Mouse (Mus musculus): Measurements from ENCODE around the gene Ucp1.
A peak's percentile ranks its signal among the peaks of the same experiment; 100 is the strongest.

The Ucp1 gene

DNA sequence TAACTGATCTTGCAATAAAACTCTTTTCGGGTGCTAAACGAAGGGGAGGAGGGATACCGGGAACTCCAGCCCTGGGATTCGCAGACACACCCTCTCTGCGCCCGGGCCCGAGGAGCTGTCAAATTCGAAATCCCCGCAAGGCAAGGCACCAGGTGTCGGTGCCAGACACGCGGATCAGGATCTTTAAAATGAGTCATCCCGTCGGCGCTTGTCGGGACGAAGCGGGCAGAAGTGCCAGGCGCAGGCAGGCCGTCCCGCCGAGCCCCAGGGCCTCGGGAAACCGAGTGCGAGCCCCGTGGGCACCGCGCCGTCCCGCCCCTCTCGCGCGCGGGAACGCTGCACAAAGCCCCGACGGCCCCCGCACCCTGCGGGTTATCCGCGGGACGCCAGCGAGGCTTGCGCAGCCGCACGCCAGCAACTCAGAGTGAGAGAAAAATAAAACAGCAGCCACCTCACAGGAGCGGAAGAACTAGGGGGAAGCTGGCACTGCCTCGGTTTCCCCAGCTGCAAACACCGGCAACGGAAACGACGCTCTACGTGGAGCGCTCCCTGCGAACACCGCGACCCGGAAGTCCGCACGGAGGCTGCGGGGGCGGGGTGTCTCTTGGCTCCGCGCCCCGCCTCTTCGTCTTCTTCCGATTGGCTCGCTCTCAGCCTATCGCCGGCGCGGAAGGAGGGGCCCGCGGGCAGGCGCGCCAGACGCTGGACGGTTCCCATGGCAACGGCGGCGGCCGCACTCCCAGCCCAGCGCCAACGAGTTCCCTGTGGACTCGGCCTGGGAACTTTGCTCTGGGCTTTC, 41.9 kb downstream of the Ucp1 start, which contains the start of gene Elmod2:
Elmod2 (minus strand) TSS at position 588 of the 799 bp plus-strand sequence.
- DNase-seq: peak; percentile 95 to 98

DNA sequence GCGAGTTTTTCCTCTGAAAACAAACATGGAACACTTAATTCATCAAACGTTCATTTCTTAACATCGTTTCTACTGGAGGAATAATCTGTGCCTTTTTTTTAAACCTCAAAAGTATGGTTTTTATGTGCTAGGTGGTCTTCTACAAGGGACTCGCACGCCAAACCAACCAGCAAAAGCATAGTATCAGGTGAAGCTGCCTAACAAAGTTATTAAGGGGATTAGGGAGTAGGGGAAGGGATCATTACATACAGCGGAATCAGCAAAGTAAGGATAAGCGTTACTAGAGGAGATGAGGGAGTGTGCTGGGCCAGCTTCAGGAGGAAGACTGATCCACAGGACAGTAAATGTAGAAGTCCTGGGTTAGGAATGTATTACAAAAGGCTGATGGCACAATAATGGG, 42.7 kb downstream of the Ucp1 start:
- DNase-seq: no peak

DNA sequence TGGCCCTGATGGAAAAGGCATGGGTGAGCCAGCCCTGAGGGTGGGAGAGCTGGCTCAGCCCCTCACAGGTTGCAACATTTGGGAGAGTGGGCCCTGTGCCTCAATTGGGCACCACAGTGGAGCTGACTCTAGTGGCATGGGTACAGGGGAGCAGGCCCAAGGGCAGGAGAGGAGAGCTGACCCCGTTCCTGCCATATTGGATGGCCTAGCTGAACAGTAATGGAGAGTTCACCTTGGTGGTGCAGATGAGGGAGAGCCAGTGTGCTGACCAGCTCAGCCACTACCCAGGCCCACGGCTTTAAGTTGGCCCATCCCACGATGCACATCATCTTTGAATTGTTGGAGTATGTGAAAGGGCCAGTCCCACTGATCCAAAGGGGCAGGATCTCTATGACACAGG, 51.9 kb downstream of the Ucp1 start:
- no peak for DNase-seq

DNA sequence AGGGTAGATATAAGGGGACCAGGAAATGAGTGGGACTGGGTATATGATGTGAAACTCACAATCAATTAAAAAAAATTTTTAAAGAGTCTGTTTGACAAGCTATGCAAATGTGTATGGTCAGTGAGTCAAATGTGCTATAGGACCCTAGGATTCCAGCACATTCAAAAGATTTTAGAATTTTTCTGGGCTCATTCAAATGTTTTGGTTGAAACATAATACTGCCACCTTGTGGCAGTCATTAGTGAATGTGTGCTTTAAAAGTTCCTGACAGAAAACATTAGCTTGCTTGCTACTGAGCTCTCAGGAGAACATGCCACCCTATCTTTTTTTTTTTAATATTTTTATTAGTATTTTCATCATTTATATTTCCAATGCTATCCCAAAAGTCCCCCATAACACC, 52.5 kb downstream of the Ucp1 start:
- DNase-seq: no peak
